Mouse (Mus musculus) midbrain, embryonic 13.5 days (tissue): Measurements from ENCODE around the gene Susd1. TPM values are rescaled to one million over a fixed set of nuclear protein-coding genes. Genes with fewer than 3 reads are reported as not detected.

Source experiments
- ATAC-seq: fragments of 200-750 bp; cut with Nextera tagmentation; 2 replicates; pipeline ENCODE4 v1.8.0; 2017; ENCODE audit warnings: mild to moderate bottlenecking, moderate TSS enrichment, moderate library complexity
- H3K27ac ChIP-seq: fragments of 300-500 bp; sonication (generic); 2 replicates; pipeline ENCODE4 v1.5.1; 2015; ENCODE audit warnings: inconsistent platforms, mild to moderate bottlenecking, moderate library complexity
- H3K27me3 ChIP-seq: fragments of 300-500 bp; sonication (generic); 2 replicates; pipeline ENCODE4 v1.6.1; 2015; ENCODE audit warnings: mild to moderate bottlenecking, inconsistent platforms
- H3K36me3 ChIP-seq: fragments of 300-500 bp; sonication (generic); 2 replicates; pipeline ENCODE4 v1.6.1; 2015; ENCODE audit warnings: mild to moderate bottlenecking, inconsistent platforms
- H3K4me1 ChIP-seq: fragments of 300-500 bp; sonication (generic); replicated peaks from 2 replicates; pipeline ENCODE4 v1.6.1; 2015; ENCODE audit warnings: inconsistent platforms
- H3K4me2 ChIP-seq: fragments of 300-500 bp; sonication (generic); replicated peaks from 2 replicates; pipeline ENCODE4 v1.6.1; 2015; ENCODE audit warnings: moderate library complexity, mild to moderate bottlenecking, inconsistent platforms
- H3K4me3 ChIP-seq: fragments of 300-500 bp; sonication (generic); replicated peaks from 2 replicates; pipeline ENCODE4 v1.5.1; 2015; ENCODE audit warnings: mild to moderate bottlenecking, inconsistent platforms
- H3K9ac ChIP-seq: fragments of 300-500 bp; sonication (generic); replicated peaks from 2 replicates; pipeline ENCODE4 v1.6.1; 2015; ENCODE audit warnings: mild to moderate bottlenecking, inconsistent platforms
- H3K9me3 ChIP-seq: fragments of 300-500 bp; sonication (generic); 2 replicates; pipeline ENCODE4 v1.6.1; 2016; ENCODE audit warnings: mild to moderate bottlenecking, inconsistent platforms
- WGBS: fragments of 180-500 bp; shearing (Covaris S2); methylation state at CpG from one replicate; pipeline ENCODE4 v1.1.7; 2015; 5-methylcytosine and 5-hydroxymethylcytosine counted together
- polyA plus RNA-seq: library from polyadenylated mRNA; unstranded; fragments of >200 nt; fragmentation: Nextera tagmentation; extraction: Ambion mirVana; gene quantifications from 2 replicates; pipeline ENCODE4 v1.2.1, GENCODE M21; 2015

Susd1 gene
- polyA plus RNA-seq, 1 experiment from 2014 or later = 1.4 TPM

DNA sequence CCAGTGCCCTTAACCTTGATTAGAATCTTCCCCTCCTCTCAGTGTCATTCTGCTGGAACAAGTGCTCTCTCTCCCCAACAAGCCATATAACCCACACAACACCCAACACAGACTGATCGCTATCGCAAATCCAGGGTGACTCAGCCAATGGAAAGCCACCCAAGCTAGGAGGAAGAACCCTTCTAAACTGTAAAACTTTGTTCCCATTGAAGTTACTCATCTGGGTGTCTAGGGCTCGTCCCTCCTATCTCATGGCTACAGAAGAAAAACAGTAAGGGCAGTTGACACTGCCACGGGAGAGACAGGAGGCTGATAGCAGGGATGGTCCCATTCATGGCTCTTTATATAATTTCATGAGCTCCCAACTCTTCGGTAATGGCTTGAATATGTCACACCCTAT lies 114.1 kb downstream of the Susd1 start:
- Histone ChIP-seq H3K4me2 (no peak overlapping the region), H3K4me3 (no peak overlapping the region), H3K9ac (no peak overlapping the region), H3K9me3 (no peaks in the 10 kb centered on the region), H3K4me1 (peaks cover 6% of the 10 kb centered on the region), H3K36me3 (no peaks in the 10 kb centered on the region), H3K27ac (no peak overlapping the region), H3K27me3 (no peaks in the 10 kb centered on the region)
- WGBS = 91% methylated on average over 5 of the region's 5 CpGs
- ATAC-seq = no peak

DNA sequence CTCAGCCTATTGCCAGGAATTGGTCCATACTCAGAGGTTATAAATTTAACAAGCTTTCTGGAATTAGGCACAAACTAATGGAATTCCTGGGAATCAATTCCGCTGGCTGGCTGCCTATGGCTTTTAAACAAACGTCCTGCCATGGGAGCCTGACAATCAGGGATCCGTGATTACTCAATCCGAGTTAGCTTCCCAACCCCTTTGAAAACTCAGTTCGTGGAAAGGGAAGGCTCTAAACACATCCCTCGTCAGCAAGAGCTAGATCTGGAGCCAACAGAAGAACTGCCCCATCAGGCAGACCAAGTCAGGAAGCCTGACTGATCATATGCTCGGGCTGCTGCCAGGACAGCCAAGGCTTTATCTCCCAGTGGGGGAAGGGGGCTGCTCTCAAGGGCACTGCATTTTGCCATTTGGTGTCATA lies 115.2 kb downstream of the Susd1 start:
- no peak overlapping the region for H3K4me3 ChIP-seq
- WGBS = 39% methylated on average over 7 of the region's 7 CpGs
- no peak for ATAC-seq

DNA sequence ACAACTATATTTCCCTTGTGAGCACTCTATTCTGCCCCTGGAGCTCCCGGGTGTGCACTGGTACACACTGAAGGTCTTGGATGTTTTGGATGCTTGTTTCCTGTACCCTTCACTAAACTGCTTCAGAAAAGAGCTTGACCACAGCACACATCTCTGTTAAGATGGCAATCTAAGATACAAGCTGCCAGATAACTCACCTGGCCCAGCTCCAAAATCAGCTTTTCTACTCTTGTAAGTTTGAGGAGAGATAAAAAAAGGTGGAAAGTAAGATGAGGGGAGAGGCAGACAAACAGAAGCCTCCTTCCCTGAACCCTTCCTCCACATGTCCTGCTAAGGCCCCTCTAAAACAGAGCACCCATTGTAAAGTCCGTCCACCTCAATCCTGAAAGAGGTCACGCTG lies 115.7 kb downstream of the Susd1 start:
- no peaks in the 10 kb centered on the region for H3K27me3 ChIP-seq
- peaks cover 6% of the 10 kb centered on the region for H3K4me1 ChIP-seq
- no peak for ATAC-seq
- no peak overlapping the region for H3K4me3 ChIP-seq
- H3K27ac ChIP-seq = no peak overlapping the region
- H3K36me3 ChIP-seq = no peaks in the 10 kb centered on the region
- no peak overlapping the region for H3K9ac ChIP-seq
- WGBS = 61% methylated on average over 3 of the region's 3 CpGs
- no peak overlapping the region for H3K4me2 ChIP-seq
- H3K9me3 ChIP-seq = no peaks in the 10 kb centered on the region

More for the DNA sequence above, 115.2 kb downstream of the Susd1 start:
- H3K4me2 ChIP-seq = no peak overlapping the region
- H3K9me3 ChIP-seq = no peaks in the 10 kb centered on the region
- no peak overlapping the region for H3K27ac ChIP-seq
- peaks cover 6% of the 10 kb centered on the region for H3K4me1 ChIP-seq
- H3K9ac ChIP-seq = no peak overlapping the region
- no peaks in the 10 kb centered on the region for H3K27me3 ChIP-seq
- H3K36me3 ChIP-seq = no peaks in the 10 kb centered on the region

- no peak overlapping the region for H3K27ac ChIP-seq
- H3K4me1 ChIP-seq = peaks cover 6% of the 10 kb centered on the region
- no peak overlapping the region for H3K4me2 ChIP-seq
- no peak overlapping the region for H3K4me3 ChIP-seq
- no peaks in the 10 kb centered on the region for H3K27me3 ChIP-seq
- no peak overlapping the region for H3K9ac ChIP-seq
- WGBS = 69% methylated on average over 6 of the region's 6 CpGs
- no peak for ATAC-seq
- H3K9me3 ChIP-seq = no peaks in the 10 kb centered on the region
- no peaks in the 10 kb centered on the region for H3K36me3 ChIP-seq
Observed at GRCm38 (mm10) chr4:59322056-59322455, 116.4 kb downstream of the Susd1 start.

GRCm38 (mm10) chr4:59321181-59322008 lies 117.0 kb downstream of the Susd1 start:
- 43% methylated on average over 12 of the region's 12 CpGs for WGBS
- H3K4me3 ChIP-seq = no peak overlapping the region
- no peak overlapping the region for H3K4me2 ChIP-seq
- ATAC-seq = peak; percentile 50; the same call in 1 of the 2 replicates
- no peaks in the 10 kb centered on the region for H3K27me3 ChIP-seq
- peaks cover 6% of the 10 kb centered on the region for H3K4me1 ChIP-seq
- no peaks in the 10 kb centered on the region for H3K36me3 ChIP-seq
- no peak overlapping the region for H3K27ac ChIP-seq
- no peaks in the 10 kb centered on the region for H3K9me3 ChIP-seq
- no peak overlapping the region for H3K9ac ChIP-seq

DNA sequence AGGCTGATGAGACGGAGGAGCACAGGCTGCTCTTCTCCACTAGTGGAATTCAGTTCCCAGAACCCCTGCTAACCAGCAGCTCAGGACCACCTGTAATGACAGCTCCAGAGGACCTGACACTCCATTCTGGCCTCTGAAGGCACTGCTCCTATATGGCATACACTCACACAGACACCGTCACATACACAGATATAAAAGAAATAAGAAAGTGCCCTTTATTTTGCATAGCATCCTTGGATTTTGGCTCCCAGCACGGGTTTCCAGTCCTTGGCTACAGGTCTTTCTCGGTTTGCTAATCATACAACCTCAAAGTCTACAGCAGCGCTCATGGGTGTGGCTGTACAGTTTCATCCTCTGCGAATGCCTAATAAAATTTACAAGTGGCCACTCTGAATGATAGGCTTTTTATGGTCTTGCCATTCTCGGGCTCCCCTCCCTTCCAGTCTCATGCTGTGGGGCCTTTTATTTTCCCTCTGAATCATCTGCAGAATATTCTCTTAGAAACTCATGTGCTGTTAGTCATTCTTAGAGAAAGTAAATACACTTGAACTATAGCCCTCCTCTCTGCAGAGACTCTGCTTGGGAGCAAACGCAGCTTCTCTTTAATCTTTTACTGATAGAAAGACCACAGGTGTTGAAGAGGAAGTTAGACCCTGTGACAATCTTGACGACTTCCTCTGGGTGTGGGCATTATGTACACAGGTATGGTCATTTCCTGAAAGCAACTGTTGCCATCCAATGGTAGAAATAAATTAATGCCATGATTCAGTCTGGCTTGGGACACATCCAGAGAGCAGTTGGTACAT lies 119.1 kb downstream of the Susd1 start:
- no peaks in the 10 kb centered on the region for H3K36me3 ChIP-seq
- no peak for ATAC-seq
- no peak overlapping the region for H3K4me2 ChIP-seq
- 82% methylated on average over 9 of the region's 9 CpGs for WGBS
- no peak overlapping the region for H3K4me3 ChIP-seq
- H3K9me3 ChIP-seq = no peaks in the 10 kb centered on the region
- no peak overlapping the region for H3K27ac ChIP-seq
- peaks cover 6% of the 10 kb centered on the region for H3K4me1 ChIP-seq
- no peak overlapping the region for H3K9ac ChIP-seq
- no peaks in the 10 kb centered on the region for H3K27me3 ChIP-seq

- H3K9me3 ChIP-seq = no peaks in the 10 kb centered on the region
- no peak overlapping the region for H3K9ac ChIP-seq
- H3K4me2 ChIP-seq = no peak overlapping the region
- peaks cover 6% of the 10 kb centered on the region for H3K4me1 ChIP-seq
- H3K27ac ChIP-seq = no peak overlapping the region
- 85% methylated on average over 6 of the region's 6 CpGs for WGBS
- no peaks in the 10 kb centered on the region for H3K36me3 ChIP-seq
- H3K27me3 ChIP-seq = no peaks in the 10 kb centered on the region
- H3K4me3 ChIP-seq = no peak overlapping the region
- no peak for ATAC-seq
Observed at GRCm38 (mm10) chr4:59318602-59319001, 119.8 kb downstream of the Susd1 start.

DNA sequence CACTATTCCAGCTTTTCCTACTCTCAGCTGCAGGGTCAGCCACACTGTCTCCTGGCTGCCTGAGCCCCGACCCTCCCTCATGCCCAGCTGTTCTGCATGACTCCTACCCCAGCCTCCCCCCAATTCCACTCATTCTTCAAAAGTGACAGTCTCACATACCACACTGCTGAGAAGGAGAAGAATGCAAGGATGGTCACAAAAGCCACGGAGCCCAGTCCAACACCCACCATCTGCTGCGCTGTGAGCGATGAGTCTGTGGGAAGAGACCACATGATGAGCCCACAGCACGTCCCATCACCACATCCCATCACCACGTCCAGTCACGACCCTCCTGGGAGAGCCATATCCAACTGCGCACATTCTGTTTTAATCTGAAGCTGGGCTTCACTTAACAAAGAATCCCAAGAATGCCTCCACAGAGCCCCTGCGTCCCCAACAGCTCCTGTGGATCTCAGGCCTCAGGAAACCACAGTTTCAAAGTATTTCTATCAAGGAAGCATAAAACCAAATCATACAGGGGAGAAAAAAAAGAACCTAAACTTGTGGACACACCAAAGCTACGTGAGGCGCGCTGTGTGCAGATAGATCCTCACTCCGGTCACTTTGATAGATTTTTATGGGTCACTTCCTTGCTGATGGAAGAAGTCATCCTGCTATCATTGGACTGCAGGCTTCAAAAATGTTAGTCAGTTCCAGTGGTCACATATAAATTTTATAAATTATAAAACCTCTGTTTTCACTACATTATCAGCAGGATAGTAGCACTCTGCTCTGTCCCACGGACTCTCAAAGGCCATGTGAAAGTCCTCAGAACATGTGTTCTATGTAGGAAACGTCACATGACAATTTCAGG lies 122.7 kb downstream of the Susd1 start:
- H3K9me3 ChIP-seq = no peaks in the 10 kb centered on the region
- H3K4me2 ChIP-seq = no peak overlapping the region
- ATAC-seq = no peak
- no peak overlapping the region for H3K9ac ChIP-seq
- H3K27me3 ChIP-seq = no peaks in the 10 kb centered on the region
- H3K36me3 ChIP-seq = no peaks in the 10 kb centered on the region
- H3K4me3 ChIP-seq = no peak overlapping the region
- H3K27ac ChIP-seq = no peak overlapping the region
- no peaks in the 10 kb centered on the region for H3K4me1 ChIP-seq
- 82% methylated on average over 15 of the region's 15 CpGs for WGBS

GRCm38 (mm10) chr4:59314939-59315552 lies 123.4 kb downstream of the Susd1 start:
- Histone ChIP-seq H3K36me3 (no peaks in the 10 kb centered on the region), H3K4me1 (no peaks in the 10 kb centered on the region), H3K9ac (no peak overlapping the region), H3K4me3 (no peak overlapping the region), H3K9me3 (no peaks in the 10 kb centered on the region), H3K4me2 (no peak overlapping the region), H3K27ac (no peak overlapping the region), H3K27me3 (no peaks in the 10 kb centered on the region)
- WGBS = 66% methylated on average over 3 of the region's 3 CpGs
- ATAC-seq = no peak

- H3K27ac ChIP-seq = no peak overlapping the region
- H3K4me2 ChIP-seq = no peak overlapping the region
- 72% methylated on average over 7 of the region's 7 CpGs for WGBS
- H3K4me1 ChIP-seq = no peaks in the 10 kb centered on the region
- no peak overlapping the region for H3K9ac ChIP-seq
- H3K9me3 ChIP-seq = no peaks in the 10 kb centered on the region
- no peak overlapping the region for H3K4me3 ChIP-seq
- H3K27me3 ChIP-seq = no peaks in the 10 kb centered on the region
- no peaks in the 10 kb centered on the region for H3K36me3 ChIP-seq
- ATAC-seq = no peak
Observed at GRCm38 (mm10) chr4:59312945-59313344, 125.5 kb downstream of the Susd1 start.

DNA sequence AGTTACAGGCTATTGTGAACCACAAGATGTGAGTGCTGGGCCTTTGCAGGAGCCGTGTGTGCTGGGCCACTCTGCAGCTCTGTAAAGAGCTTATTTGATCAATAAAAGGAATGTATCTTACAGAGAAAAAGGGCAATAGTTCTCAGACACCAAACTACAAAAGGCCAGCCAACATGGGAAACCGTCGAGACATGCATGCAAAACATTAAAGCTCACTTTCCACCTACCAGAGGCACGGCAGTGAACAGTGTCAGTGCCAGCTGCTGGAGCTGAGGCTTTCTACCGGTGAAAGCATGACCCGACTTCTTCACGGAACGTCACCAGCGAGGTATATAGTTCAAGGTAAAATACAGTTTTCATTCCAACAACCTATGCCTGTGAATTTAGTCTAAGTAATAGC lies 127.8 kb downstream of the Susd1 start:
- Histone ChIP-seq H3K36me3 (no peaks in the 10 kb centered on the region), H3K4me3 (no peak overlapping the region), H3K27me3 (no peaks in the 10 kb centered on the region), H3K27ac (no peak overlapping the region), H3K4me1 (no peaks in the 10 kb centered on the region), H3K9ac (no peak overlapping the region), H3K9me3 (no peaks in the 10 kb centered on the region), H3K4me2 (no peak overlapping the region)
- WGBS = 84% methylated on average over 9 of the region's 9 CpGs
- ATAC-seq = no peak
